26 mouse cellular contexts compared by ENCODE assay signal in the genomic region with DNA sequence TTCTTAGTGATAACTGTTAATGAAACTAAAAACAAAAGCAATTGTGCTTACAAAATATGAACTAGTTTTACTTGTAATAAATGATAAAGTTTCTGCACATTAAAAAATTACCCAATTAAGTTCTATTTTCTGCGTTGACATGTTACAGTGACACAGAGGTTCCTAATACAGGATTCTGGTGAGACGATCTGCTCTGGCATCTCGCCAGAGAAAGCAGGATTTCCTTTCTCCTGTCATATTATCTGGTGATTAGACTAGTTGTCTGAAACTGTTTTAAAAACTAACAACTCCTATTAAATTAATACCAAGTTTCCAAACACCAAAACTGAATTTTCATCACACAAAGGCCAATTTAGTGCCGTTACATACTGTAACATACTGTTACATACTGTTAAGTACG. TPM values are rescaled to one million over a fixed set of nuclear protein-coding genes. Genes with fewer than 3 reads are reported as not detected.
DNase-seq lines count a peak whose midpoint lies in the region; ATAC-seq and TF ChIP-seq lines count a peak whose summit lies in the region.
"Had no signal": no experiment of that assay in that cellular context is flagged by ENCODE, and none has a peak within 500 bp of the region (broad histone marks: within the 10 kb centered on the region; RNA-seq: fewer than 3 reads in every experiment).

No protein-coding gene starts in this region.

- peaks cover 21% of the 10 kb centered on the region; the same call in 1 of the 2 replicates for H3K36me3 ChIP-seq in kidney, embryonic 14.5 days (ENCODE audit: control insufficient read depth, insufficient read depth, low read length)
- peaks cover 12% of the 10 kb centered on the region for H3K36me3 ChIP-seq in midbrain, postnatal 0 days (ENCODE audit: insufficient read depth, low read length)
- H3K36me3 ChIP-seq in midbrain, embryonic 11.5 days (ENCODE audit: control insufficient read depth, insufficient read depth, low read length), result peaks cover 8% of the 10 kb centered on the region; the same call in 1 of the 2 replicates

- H3K4me2 ChIP-seq in kidney, embryonic 14.5 days (replicated peaks; ENCODE audit: low read depth, low read length), result no peak overlapping the region
- H3K4me2 ChIP-seq in midbrain, postnatal 0 days (ENCODE audit: low read depth, low read length, poor library complexity, severe bottlenecking), result no peak overlapping the region
- H3K4me2 ChIP-seq in midbrain, embryonic 11.5 days, result no peak overlapping the region
- H3K4me2 ChIP-seq: embryonic facial prominence, embryonic 12.5 days; hindbrain, embryonic 13.5 days; liver, embryonic 12.5 days; neural tube, embryonic 12.5 days had no signal

- no peak overlapping the region for H3K4me3 ChIP-seq in kidney, embryonic 14.5 days (ENCODE audit: low read length)
- H3K4me3 ChIP-seq in midbrain, postnatal 0 days (ENCODE audit: low read depth, low read length), result no peak overlapping the region
- no peak overlapping the region for H3K4me3 ChIP-seq in midbrain, embryonic 11.5 days (ENCODE audit: low read depth, low read length)
- H3K4me3 ChIP-seq: embryonic facial prominence, embryonic 12.5 days; hindbrain, embryonic 13.5 days; left cerebral cortex, adult 2 months; liver, embryonic 12.5 days; myocyte; neural tube, embryonic 12.5 days had no signal

- no peak overlapping the region for H3K27ac ChIP-seq in kidney, embryonic 14.5 days (ENCODE audit: low read depth, low read length)
- H3K27ac ChIP-seq in midbrain, postnatal 0 days (ENCODE audit: low read depth, low read length), result no peak overlapping the region
- H3K27ac ChIP-seq in midbrain, embryonic 11.5 days (ENCODE audit: low read depth, low read length), result no peak overlapping the region
- H3K27ac ChIP-seq: embryonic facial prominence, embryonic 12.5 days; hindbrain, embryonic 13.5 days; left cerebral cortex, adult 2 months; liver, embryonic 12.5 days; macrophage; neural tube, embryonic 12.5 days had no signal

- H3K9me3 ChIP-seq in kidney, embryonic 14.5 days (ENCODE audit: control insufficient read depth, low read length), result no peaks in the 10 kb centered on the region
- no peaks in the 10 kb centered on the region for H3K9me3 ChIP-seq in midbrain, postnatal 0 days (ENCODE audit: low read length)
- no peaks in the 10 kb centered on the region for H3K9me3 ChIP-seq in midbrain, embryonic 11.5 days (ENCODE audit: control insufficient read depth, low read length)
- H3K9me3 ChIP-seq: embryonic facial prominence, embryonic 12.5 days; hindbrain, embryonic 13.5 days; liver, embryonic 12.5 days; neural tube, embryonic 12.5 days had no signal

- 85% methylated on average over 5 of the region's 5 CpGs for WGBS in kidney, embryonic 14.5 days
- 71% methylated on average over 5 of the region's 5 CpGs for WGBS in midbrain, postnatal 0 days
- WGBS in midbrain, embryonic 11.5 days, result 92% methylated on average over 5 of the region's 5 CpGs

- H3K9ac ChIP-seq in kidney, embryonic 14.5 days (ENCODE audit: low read depth, low read length), result no peak overlapping the region
- no peak overlapping the region for H3K9ac ChIP-seq in midbrain, postnatal 0 days (replicated peaks; ENCODE audit: low read length, poor library complexity, severe bottlenecking)
- H3K9ac ChIP-seq in midbrain, embryonic 11.5 days (ENCODE audit: low read length), result no peak overlapping the region
- H3K9ac ChIP-seq: embryonic facial prominence, embryonic 12.5 days; hindbrain, embryonic 13.5 days; liver, embryonic 12.5 days; liver, postnatal 0 days; neural tube, embryonic 12.5 days had no signal

- no peaks in the 10 kb centered on the region for H3K27me3 ChIP-seq in kidney, embryonic 14.5 days (ENCODE audit: control insufficient read depth, insufficient read depth, low read length)
- no peaks in the 10 kb centered on the region for H3K27me3 ChIP-seq in midbrain, postnatal 0 days (ENCODE audit: insufficient read depth, low read length)
- no peaks in the 10 kb centered on the region for H3K27me3 ChIP-seq in midbrain, embryonic 11.5 days (ENCODE audit: control insufficient read depth, insufficient read depth, low read length)
- H3K27me3 ChIP-seq: embryonic facial prominence, embryonic 12.5 days; hindbrain, embryonic 13.5 days; liver, embryonic 12.5 days; neural tube, embryonic 12.5 days; Patski had no signal

- ATAC-seq in kidney, embryonic 14.5 days (ENCODE audit: low FRiP score, low TSS enrichment), result no peak
- no peak for ATAC-seq in midbrain, postnatal 0 days (ENCODE audit: low FRiP score)
- ATAC-seq in midbrain, embryonic 11.5 days (ENCODE audit: low FRiP score), result no peak
- ATAC-seq: forebrain, embryonic 16.5 days; intestine, embryonic 16.5 days; liver, embryonic 12.5 days; liver, postnatal 0 days; lung, postnatal 0 days; midbrain, embryonic 16.5 days; Patski had no signal

- peak; percentile 15 for DNase-seq in adrenal gland, postnatal 14 days
- no peak for DNase-seq in adrenal gland, adult 8-10 months
- DNase-seq in heart, postnatal 4 days, result peak; percentile 5
- DNase-seq in heart, postnatal 10 days, result no peak
- DNase-seq in kidney, postnatal 36 days, result peak; percentile 4 to 42
- peak; percentile 3 for DNase-seq in midbrain, postnatal 0 days (ENCODE audit: low spot score)
- no peak for DNase-seq in midbrain, embryonic 11.5 days (ENCODE audit: low spot score, missing footprints)
- DNase-seq: cerebellum, adult 8-10 months; embryo, embryonic 11 days; liver, postnatal 0 days; right cerebral cortex, adult 18-20 months; spleen, adult 18-20 months; thymus, postnatal 14 days had no signal

- intact Hi-C loops in heart, postnatal 10 days (cut with DNase I), result no loop called here

- H3K4me1 ChIP-seq in kidney, embryonic 14.5 days (ENCODE audit: control insufficient read depth, insufficient read depth, low read length), result no peaks in the 10 kb centered on the region
- no peaks in the 10 kb centered on the region for H3K4me1 ChIP-seq in midbrain, postnatal 0 days (ENCODE audit: insufficient read depth, low read length)
- no peaks in the 10 kb centered on the region for H3K4me1 ChIP-seq in midbrain, embryonic 11.5 days (ENCODE audit: control insufficient read depth, insufficient read depth, low read length)
- H3K4me1 ChIP-seq: embryonic facial prominence, embryonic 12.5 days; hindbrain, embryonic 13.5 days; liver, embryonic 12.5 days; neural tube, embryonic 12.5 days had no signal

- TF ChIP-seq CTCF in midbrain, postnatal 0 days (IDR thresholded peaks at IDR 0.05), result no peak

RNA-seq across cellular contexts. Expression of a gene that starts 27.3 kb away (rescaled TPM):
- total RNA-seq in adrenal gland, postnatal 14 days (2021), result 39.9 and 40.1 TPM in 2 replicates
- total RNA-seq in adrenal gland, adult 8-10 months (2022), result 10 to 100 TPM; 34.4 to 44.1 (median 40.1) TPM
- total RNA-seq in heart, postnatal 4 days (2021), result 10 to 100 TPM; 43.2 to 43.7 TPM
- total RNA-seq in heart, postnatal 10 days (2021), result 10 to 100 TPM; 36.1 to 37.8 TPM
- polyA plus RNA-seq in kidney, embryonic 14.5 days (2014; fragmentation: Nextera tagmentation; extraction: Ambion mirVana), result 53.5 and 53.8 TPM in 2 replicates
- total RNA-seq in midbrain, postnatal 0 days (2014; rRNA removed), result 95.1 and 126 TPM in 2 replicates
- polyA plus RNA-seq in midbrain, postnatal 0 days (2015; fragmentation: Nextera tagmentation; extraction: Ambion mirVana), result 36.1 and 42.4 TPM in 2 replicates
- polyA plus RNA-seq in midbrain, embryonic 11.5 days (2014; fragmentation: Nextera tagmentation; extraction: Ambion mirVana), result 48.2 and 49.1 TPM in 2 replicates

Comparison
In these comparisons a context has a peak if more than half of its experiments do, and no peak if none do; other contexts are left out.
1. DNase-seq: peak in adrenal gland, postnatal 14 days (single experiment), heart, postnatal 4 days (single experiment), kidney, postnatal 36 days (2 of 2) and midbrain, postnatal 0 days (single experiment); none in adrenal gland, adult 8-10 months (single experiment), heart, postnatal 10 days (0 of 2) and midbrain, embryonic 11.5 days (single experiment).